23 mouse cellular contexts compared by ENCODE assay signal in the genomic region with DNA sequence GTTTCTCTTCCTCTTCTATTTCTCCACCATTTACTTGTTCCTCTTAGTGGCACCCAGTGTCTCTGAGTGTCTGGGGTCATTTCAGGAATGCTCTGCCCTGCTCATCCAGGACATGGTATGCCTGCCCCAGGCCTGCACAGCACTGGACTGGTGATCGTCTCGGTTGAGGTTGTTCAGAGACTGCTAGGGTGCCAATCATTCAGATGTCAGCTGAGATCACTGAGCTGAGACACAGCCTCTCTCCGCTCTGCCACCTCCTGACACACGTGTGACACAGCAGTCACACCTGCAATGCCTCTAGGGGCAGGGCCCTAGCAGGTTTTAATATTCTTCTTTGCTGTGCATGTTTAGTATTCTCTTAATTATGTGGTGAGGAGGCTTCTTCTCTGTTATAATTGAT. TPM values are rescaled to one million over a fixed set of nuclear protein-coding genes. Genes with fewer than 3 reads are reported as not detected.
DNase-seq lines count a peak whose midpoint lies in the region; ATAC-seq and TF ChIP-seq lines count a peak whose summit lies in the region.
"Had no signal": no experiment of that assay in that cellular context is flagged by ENCODE, and none has a peak within 500 bp of the region (broad histone marks: within the 10 kb centered on the region; RNA-seq: fewer than 3 reads in every experiment).

No protein-coding gene starts in this region.

- no peak for DNase-seq in forebrain, postnatal 0 days
- peak; percentile 4 for DNase-seq in kidney, postnatal 10 days
- no peak for DNase-seq in kidney, adult 9 months
- peak; percentile 12 to 14 for DNase-seq in B cell, adult 2 months
- peak; percentile 19 for DNase-seq in ES-CJ7 (ENCODE audit: low read depth, low spot score)
- DNase-seq in ovary, postnatal 10 days (ENCODE audit: low spot score): no peak
- DNase-seq: adrenal gland, postnatal 25 days; cerebellum, adult 11-12 months; cerebellum, postnatal 25 days; gastrocnemius, postnatal 14 days; heart, adult 2 months; heart, postnatal 4 days; layer of hippocampus, postnatal 36 days; right cerebral cortex, postnatal 25 days; thymus, adult 2 months had no signal

- no peak overlapping the region for H3K27ac ChIP-seq in forebrain, embryonic 15.5 days (replicated peaks)
- no peak overlapping the region for H3K27ac ChIP-seq in forebrain, postnatal 0 days (ENCODE audit: low read depth, low read length)
- H3K27ac ChIP-seq: heart, adult 2 months; layer of hippocampus, adult 2 months; liver, embryonic 15.5 days; neural tube, embryonic 12.5 days; stomach, embryonic 15.5 days had no signal

- 0 out of 2 replicates have a peak, but pooled peaks cover 3% of the 10 kb centered on the region for H3K4me1 ChIP-seq in forebrain, embryonic 15.5 days
- H3K4me1 ChIP-seq in forebrain, postnatal 0 days (ENCODE audit: insufficient read depth): no peaks in the 10 kb centered on the region
- H3K4me1 ChIP-seq: liver, embryonic 15.5 days; neural tube, embryonic 12.5 days had no signal

- no peak overlapping the region for H3K4me3 ChIP-seq in forebrain, embryonic 15.5 days
- H3K4me3 ChIP-seq in forebrain, postnatal 0 days (ENCODE audit: low read depth, low read length): no peak overlapping the region
- H3K4me3 ChIP-seq: erythroblast, embryonic 14.5 days; heart, adult 2 months; layer of hippocampus, adult 2 months; liver, embryonic 15.5 days; neural tube, embryonic 12.5 days; stomach, embryonic 15.5 days had no signal

- no peaks in the 10 kb centered on the region for H3K9me3 ChIP-seq in forebrain, embryonic 15.5 days
- no peaks in the 10 kb centered on the region for H3K9me3 ChIP-seq in forebrain, postnatal 0 days (ENCODE audit: low read length)
- H3K9me3 ChIP-seq: liver, embryonic 15.5 days; neural tube, embryonic 12.5 days; stomach, embryonic 15.5 days had no signal

- no peak overlapping the region for H3K4me2 ChIP-seq in forebrain, embryonic 15.5 days (replicated peaks)
- no peak overlapping the region for H3K4me2 ChIP-seq in forebrain, postnatal 0 days (ENCODE audit: low read depth)
- H3K4me2 ChIP-seq: liver, embryonic 15.5 days; neural tube, embryonic 12.5 days; stomach, embryonic 15.5 days had no signal

- no peaks in the 10 kb centered on the region for H3K27me3 ChIP-seq in forebrain, embryonic 15.5 days
- H3K27me3 ChIP-seq in forebrain, postnatal 0 days (ENCODE audit: insufficient read depth, low read length): no peaks in the 10 kb centered on the region
- H3K27me3 ChIP-seq: liver, embryonic 15.5 days; neural tube, embryonic 12.5 days; stomach, embryonic 15.5 days had no signal

- no peak overlapping the region for H3K9ac ChIP-seq in forebrain, embryonic 15.5 days (replicated peaks)
- H3K9ac ChIP-seq in forebrain, postnatal 0 days: no peak overlapping the region
- H3K9ac ChIP-seq: liver, embryonic 15.5 days; neural tube, embryonic 12.5 days; stomach, embryonic 15.5 days had no signal

- ATAC-seq in forebrain, embryonic 15.5 days (replicated peaks): 0 out of 2 replicates have a peak, but pooled peaks have one; percentile 23
- ATAC-seq in forebrain, postnatal 0 days: no peak
- no peak for ATAC-seq in erythroid progenitor cell, adult 5-6 weeks (replicated peaks; ENCODE audit: low FRiP score, poor library complexity, severe bottlenecking)
- ATAC-seq: lung, postnatal 0 days had no signal

- no peak for TF ChIP-seq CTCF in forebrain, postnatal 0 days (IDR thresholded peaks at IDR 0.05; ENCODE audit: low read depth)

- no peaks in the 10 kb centered on the region for H3K36me3 ChIP-seq in forebrain, embryonic 15.5 days
- no peaks in the 10 kb centered on the region for H3K36me3 ChIP-seq in forebrain, postnatal 0 days (ENCODE audit: insufficient read depth)
- H3K36me3 ChIP-seq: liver, embryonic 15.5 days; neural tube, embryonic 12.5 days; stomach, embryonic 15.5 days had no signal

- WGBS in forebrain, embryonic 15.5 days: 69% methylated on average over 4 of the region's 4 CpGs
- WGBS in forebrain, postnatal 0 days: 75% methylated on average over 4 of the region's 4 CpGs

RNA-seq across cellular contexts. Expression of a gene that starts 58.5 kb away (rescaled TPM):
- 2.4 and 2.6 TPM in 2 replicates for polyA plus RNA-seq in forebrain, embryonic 15.5 days (2015; fragmentation: Nextera tagmentation; extraction: Ambion mirVana)
- total RNA-seq in forebrain, postnatal 0 days (2014; rRNA removed): 10.1 and 11.7 TPM in 2 replicates
- 2.0 and 2.3 TPM in 2 replicates for polyA plus RNA-seq in forebrain, postnatal 0 days (2015; fragmentation: Nextera tagmentation; extraction: Ambion mirVana)
- total RNA-seq in erythroid progenitor cell, adult 5-6 weeks (2015; ENCODE audit: low replicate concordance): 1.4 and 10.9 TPM in 2 replicates
- total RNA-seq in erythroid progenitor cell, adult 5-6 weeks (2017; ENCODE audit: low replicate concordance): 1.5 and 4.4 TPM in 2 replicates

Comparison
In these comparisons a context has a peak if more than half of its experiments do, and no peak if none do; other contexts are left out.
1. DNase-seq: peak in kidney, postnatal 10 days (single experiment), B cell, adult 2 months (2 of 2) and ES-CJ7 (single experiment); none in forebrain, postnatal 0 days (single experiment), kidney, adult 9 months (single experiment) and ovary, postnatal 10 days (single experiment).